Mouse (Mus musculus) limb, embryonic 14.5 days (tissue): ENCODE data around the gene Slc13a4. TPM values are rescaled to one million over a fixed set of nuclear protein-coding genes. Genes with fewer than 3 reads are reported as not detected.
A peak's percentile ranks its signal among the peaks of the same experiment; 100 is the strongest.

Experiments
- ATAC-seq: fragments of 200-750 bp; cut with Nextera tagmentation; 2 replicates; pipeline ENCODE4 v1.8.0; 2017; ENCODE audit warnings: low read depth, moderate number of reproducible peaks, moderate TSS enrichment; ENCODE audit not compliant: low FRiP score
- DNase-seq: peaks from one replicate; pipeline ENCODE4 v3.0.0-alpha.2; 2015; ENCODE audit warnings: low spot score
- H3K27ac ChIP-seq: fragments of 300-500 bp; sonication (generic); replicated peaks from 2 replicates; pipeline ENCODE4 v1.5.1; 2014; ENCODE audit warnings: low read depth, mild to moderate bottlenecking, low read length, moderate library complexity, mixed read lengths
- H3K27me3 ChIP-seq: fragments of 300-500 bp; sonication (generic); 2 replicates; pipeline ENCODE4 v1.6.1; 2014; ENCODE audit warnings: low read length, mixed read lengths; ENCODE audit not compliant: control insufficient read depth, insufficient read depth
- H3K36me3 ChIP-seq: fragments of 300-500 bp; sonication (generic); 2 replicates; pipeline ENCODE4 v1.6.1; 2014; ENCODE audit warnings: mild to moderate bottlenecking, low read length, moderate library complexity, mixed read lengths; ENCODE audit not compliant: control insufficient read depth, insufficient read depth
- H3K4me1 ChIP-seq: fragments of 300-500 bp; sonication (generic); 2 replicates; pipeline ENCODE4 v1.6.1; 2014; ENCODE audit warnings: antibody characterized with exemption, low read length, mixed read lengths; ENCODE audit not compliant: control insufficient read depth, insufficient read depth
- H3K4me2 ChIP-seq: fragments of 300-500 bp; sonication (generic); replicated peaks from 2 replicates; pipeline ENCODE4 v1.6.1; 2014; ENCODE audit warnings: low read depth, mild to moderate bottlenecking, low read length, moderate library complexity; ENCODE audit not compliant: severe bottlenecking
- H3K4me3 ChIP-seq: fragments of 300-500 bp; sonication (generic); replicated peaks from 2 replicates; pipeline ENCODE4 v1.5.1; 2014; ENCODE audit warnings: low read length
- H3K9ac ChIP-seq: fragments of 300-500 bp; sonication (generic); 2 replicates; pipeline ENCODE4 v1.6.1; 2014; ENCODE audit warnings: mild to moderate bottlenecking, low read depth, low read length, moderate library complexity; ENCODE audit not compliant: severe bottlenecking
- H3K9me3 ChIP-seq: fragments of 300-500 bp; sonication (generic); 2 replicates; pipeline ENCODE4 v1.6.1; 2016; ENCODE audit warnings: low read length; ENCODE audit not compliant: control insufficient read depth
- POLR2A ChIP-seq: fragments of 200-500 bp; IDR thresholded peaks from 2 replicates; pipeline ENCODE4 v1.8.0; 2012; ENCODE audit warnings: inconsistent platforms, mild to moderate bottlenecking, moderate library complexity, borderline replicate concordance; ENCODE audit not compliant: insufficient read depth, insufficient read length; ENCODE audit errors: extremely low read depth
- whole genome bisulfite sequencing: fragments of 180-500 bp; shearing (Covaris S2); extraction: QIAGEN DNeasy Blood & Tissue Kit; methylation state at CpG from one replicate; pipeline ENCODE4 v1.1.7; 2014; 5-methylcytosine and 5-hydroxymethylcytosine counted together
- polyA plus RNA-seq, 2 experiments: library from polyadenylated mRNA; depleted of rRNA in 1 of 2; stranded (reverse) in 1 of 2; unstranded in 1 of 2; fragments of >200 nt; fragmentation: Nextera tagmentation in 1 of 2; extraction: Ambion mirVana in 1 of 2; gene quantifications; 2 replicates each; pipeline versions ENCODE4 v1.2.1 to v1.2.3; 2012 to 2014

Gene Slc13a4
- polyA plus RNA-seq, 2 experiments = 0.30 to 0.33 TPM

- ATAC-seq = peak; percentile 44; the same call in 1 of the 2 replicates
- no peak for DNase-seq
- H3K27me3 ChIP-seq = no peaks in the 10 kb centered on the region
- H3K4me1 ChIP-seq = peaks cover 27% of the 10 kb centered on the region
- H3K27ac ChIP-seq = no peak overlapping the region
- no peak overlapping the region for H3K4me3 ChIP-seq
- WGBS = 71% methylated on average over 1 of the region's 1 CpGs
- H3K9ac ChIP-seq = no peak overlapping the region
- TF ChIP-seq POLR2A = no peak
- H3K36me3 ChIP-seq = no peaks in the 10 kb centered on the region
- H3K9me3 ChIP-seq = no peaks in the 10 kb centered on the region
- no peak overlapping the region for H3K4me2 ChIP-seq
These were observed 15.1 kb upstream of the Slc13a4 start for GRCm38 (mm10) chr6:35323046-35323445.

GRCm38 (mm10) chr6:35321105-35321504, 13.2 kb upstream of the Slc13a4 start:
- no peaks in the 10 kb centered on the region for H3K27me3 ChIP-seq
- H3K4me1 ChIP-seq = peaks cover 19% of the 10 kb centered on the region
- WGBS = 67% methylated on average over 4 of the region's 4 CpGs
- DNase-seq = no peak
- TF ChIP-seq POLR2A = no peak
- H3K4me2 ChIP-seq = no peak overlapping the region
- H3K9ac ChIP-seq = no peak overlapping the region
- no peaks in the 10 kb centered on the region for H3K9me3 ChIP-seq
- no peaks in the 10 kb centered on the region for H3K36me3 ChIP-seq
- H3K27ac ChIP-seq = no peak overlapping the region
- ATAC-seq = no peak
- H3K4me3 ChIP-seq = no peak overlapping the region

GRCm38 (mm10) chr6:35319850-35320249, 11.9 kb upstream of the Slc13a4 start:
- DNase-seq = no peak
- WGBS = 76% methylated on average over 6 of the region's 6 CpGs
- Histone ChIP-seq H3K4me3 (no peak overlapping the region), H3K4me2 (no peak overlapping the region), H3K27me3 (no peaks in the 10 kb centered on the region), H3K27ac (no peak overlapping the region), H3K36me3 (no peaks in the 10 kb centered on the region), H3K9ac (no peak overlapping the region), H3K9me3 (no peaks in the 10 kb centered on the region), H3K4me1 (peaks cover 8% of the 10 kb centered on the region)
- no peak for ATAC-seq
- no peak for TF ChIP-seq POLR2A

- Histone ChIP-seq H3K9me3 (no peaks in the 10 kb centered on the region), H3K4me1 (no peaks in the 10 kb centered on the region), H3K36me3 (no peaks in the 10 kb centered on the region), H3K27me3 (no peaks in the 10 kb centered on the region), H3K9ac (no peak overlapping the region), H3K4me3 (no peak overlapping the region), H3K27ac (no peak overlapping the region), H3K4me2 (no peak overlapping the region)
- no peak for ATAC-seq
- TF ChIP-seq POLR2A = no peak
- DNase-seq = no peak
- 96% methylated on average over 8 of the region's 8 CpGs for WGBS
These were observed 5.6 kb upstream of the Slc13a4 start for GRCm38 (mm10) chr6:35313520-35313919.

- Histone ChIP-seq H3K27me3 (no peaks in the 10 kb centered on the region), H3K9ac (no peak overlapping the region), H3K4me1 (no peaks in the 10 kb centered on the region), H3K4me2 (no peak overlapping the region), H3K36me3 (no peaks in the 10 kb centered on the region), H3K27ac (no peak overlapping the region), H3K9me3 (no peaks in the 10 kb centered on the region), H3K4me3 (no peak overlapping the region)
- TF ChIP-seq POLR2A = no peak
- no peak for DNase-seq
- ATAC-seq = no peak
- WGBS = 53% methylated on average over 7 of the region's 7 CpGs
These were observed 1.5 kb upstream of the Slc13a4 start for GRCm38 (mm10) chr6:35309406-35309805.

- WGBS = 80% methylated on average over 13 of the region's 13 CpGs
- DNase-seq = no peak
These were observed 795 bp downstream of the Slc13a4 start for GRCm38 (mm10) chr6:35307136-35307535.

More at GRCm38 (mm10) chr6:35307136-35307535, 795 bp downstream of the Slc13a4 start:
- Histone ChIP-seq H3K27ac (no peak overlapping the region), H3K9me3 (no peaks in the 10 kb centered on the region), H3K4me3 (no peak overlapping the region), H3K27me3 (no peaks in the 10 kb centered on the region), H3K4me1 (no peaks in the 10 kb centered on the region), H3K4me2 (no peak overlapping the region), H3K36me3 (no peaks in the 10 kb centered on the region), H3K9ac (no peak overlapping the region)
- no peak for TF ChIP-seq POLR2A
- no peak for ATAC-seq
